Mouse (Mus musculus): ENCODE measurements around the gene Ralb.

Ralb gene

DNA sequence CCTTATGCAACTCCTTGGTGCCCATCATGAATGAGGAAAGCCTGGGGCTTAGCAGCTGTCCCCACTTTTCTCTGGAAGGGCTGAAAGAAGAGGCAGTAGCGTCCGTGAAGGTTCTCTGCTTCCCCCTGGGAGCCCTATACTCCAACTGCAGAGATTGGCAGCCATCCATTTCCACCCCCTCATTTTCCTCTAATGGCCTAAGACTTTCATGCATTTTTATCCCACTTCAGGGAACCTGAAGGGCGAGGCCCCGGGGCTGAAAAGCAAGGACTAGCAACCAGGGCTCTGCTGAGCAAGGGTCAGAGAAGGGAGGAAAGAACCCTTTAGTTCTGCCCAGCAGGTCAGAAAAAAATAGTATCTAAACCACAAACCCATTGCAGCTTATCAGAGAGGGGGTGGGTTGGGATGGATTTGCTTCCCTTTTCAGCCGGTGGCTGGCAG lies 20.4 kb upstream of the Ralb start:
- in situ Hi-C loops (cut with MboI, MseI): no loop called here

DNA sequence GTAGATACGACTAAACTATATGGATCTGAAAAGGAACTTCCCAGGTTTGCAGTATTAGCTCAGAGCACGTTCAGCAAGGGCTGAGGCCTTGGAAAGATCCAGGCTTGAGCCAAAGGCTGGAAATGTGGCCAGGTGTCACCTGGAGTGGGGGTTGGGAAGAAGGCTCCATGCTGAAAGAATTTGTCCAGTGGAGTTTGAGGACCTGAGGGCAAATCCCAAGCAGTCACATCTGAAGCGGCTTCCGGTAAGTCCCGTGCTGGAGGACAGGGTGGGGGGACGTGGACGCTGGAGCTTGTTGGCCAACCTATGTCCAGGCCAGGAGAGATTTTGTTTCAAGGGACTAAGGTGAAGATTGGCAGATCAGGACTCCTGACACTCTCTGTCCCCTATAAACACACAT lies 19.2 kb upstream of the Ralb start:
- in situ Hi-C loops (cut with MboI, MseI): loop anchor here (5.0 to 25.0 kb wide), 2 partner anchors 313 to 1212 kb away; partner anchors contain the start of genes Nifk, Ptpn4 and Tsn

DNA sequence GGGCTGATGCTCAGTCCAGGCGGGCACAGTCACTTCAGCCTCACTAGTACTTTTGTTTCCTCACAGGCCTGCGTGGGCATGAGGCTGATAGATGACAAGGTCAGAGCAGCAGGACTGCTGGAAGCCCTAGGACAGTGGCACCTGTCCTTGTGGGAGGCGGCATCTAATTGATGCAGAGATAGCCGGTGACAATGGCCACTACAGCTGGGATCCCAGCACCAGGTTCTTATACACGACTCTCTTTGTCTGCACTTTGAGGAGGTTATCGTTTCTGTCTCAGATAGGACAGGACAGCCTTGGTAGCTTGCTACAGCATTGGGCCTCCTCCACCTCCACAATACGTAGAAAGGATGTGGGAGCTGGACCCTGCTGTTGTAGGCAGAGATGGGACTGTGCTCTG lies 18.8 kb upstream of the Ralb start:
- in situ Hi-C loops (cut with MboI, MseI): loop anchor here (5.0 to 25.0 kb wide), 2 partner anchors 314 to 1211 kb away; partner anchors contain the start of genes Nifk, Ptpn4 and Tsn

DNA sequence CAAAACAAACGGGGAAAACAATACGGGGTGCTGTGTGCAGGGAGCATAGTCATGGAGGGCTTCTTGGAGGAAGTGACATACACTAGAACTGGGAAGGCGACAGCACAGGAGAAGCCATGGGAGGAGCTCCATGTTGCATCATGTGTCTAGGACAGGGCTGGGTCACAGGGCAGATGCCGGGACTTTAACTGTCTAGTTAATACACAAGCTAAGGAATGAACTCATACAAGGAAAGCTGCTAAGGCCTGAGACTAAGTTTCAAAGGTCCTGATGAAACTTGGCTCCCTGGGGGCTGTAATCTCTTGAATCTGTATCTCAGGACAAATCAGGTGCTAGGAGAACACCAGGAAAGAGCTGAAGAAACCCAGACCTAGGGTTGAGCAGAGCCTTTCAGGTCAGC lies 18.1 kb upstream of the Ralb start:
- in situ Hi-C loops (cut with MboI, MseI): loop anchor here (5.0 to 25.0 kb wide), 2 partner anchors 315 to 1210 kb away; partner anchors contain the start of genes Nifk, Ptpn4 and Tsn

- in situ Hi-C loops (cut with MboI, MseI): loop anchor here (5.0 to 25.0 kb wide), 2 partner anchors 316 to 1209 kb away; partner anchors contain the start of genes Nifk, Ptpn4 and Tsn
These were observed 17.1 kb upstream of the Ralb start for GRCm38 (mm10) chr1:119521681-119522080.

DNA sequence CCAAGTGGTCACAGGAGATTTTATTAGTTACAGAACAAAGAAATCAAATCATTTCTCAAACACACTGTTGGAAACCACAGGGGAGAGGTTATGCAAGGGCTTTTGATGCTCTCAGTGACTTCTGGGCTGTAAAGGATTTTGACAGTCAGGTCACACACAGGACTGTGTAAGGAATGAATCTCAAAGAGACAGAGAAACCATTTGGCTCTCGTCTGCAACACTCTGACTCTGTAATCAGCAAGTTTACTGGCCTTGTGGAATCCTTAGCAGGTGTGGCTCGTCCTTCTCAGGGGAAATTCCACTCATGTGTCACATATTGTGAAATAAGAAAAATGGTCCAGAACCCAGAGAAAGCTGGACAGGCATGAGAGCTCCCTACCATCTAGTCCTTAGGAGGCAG lies 16.4 kb upstream of the Ralb start:
- in situ Hi-C loops (cut with MboI, MseI): loop anchor here (5.0 to 25.0 kb wide), 2 partner anchors 316 to 1209 kb away; partner anchors contain the start of genes Nifk, Ptpn4 and Tsn

- in situ Hi-C loops (cut with MboI, MseI): loop anchor here (25.0 kb wide), 1 partner anchor 1207 kb away; the partner anchor contains the start of genes Nifk and Tsn
These were observed 14.7 kb upstream of the Ralb start for GRCm38 (mm10) chr1:119519286-119519685.

DNA sequence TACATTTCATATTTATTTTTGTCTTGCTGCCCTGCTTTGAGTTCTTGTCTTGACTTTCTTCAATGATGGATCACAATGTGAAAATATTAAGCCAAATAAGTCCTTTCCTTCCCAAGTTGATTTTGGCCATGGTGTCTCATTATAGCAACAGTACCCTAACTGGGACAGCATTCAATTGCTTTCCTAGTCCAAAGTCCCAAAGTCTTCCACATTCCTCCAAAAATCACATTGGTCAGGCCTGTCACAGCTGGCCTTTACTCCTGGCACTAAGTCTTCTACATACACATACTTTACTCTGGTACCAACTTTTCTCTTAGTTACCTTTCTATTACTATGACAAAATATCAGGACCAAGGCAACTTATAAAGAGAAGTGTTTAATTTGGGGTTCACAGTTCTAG lies 14.2 kb upstream of the Ralb start:
- in situ Hi-C loops (cut with MboI, MseI): loop anchor here (25.0 kb wide), 1 partner anchor 1206 kb away; the partner anchor contains the start of genes Nifk and Tsn

- in situ Hi-C loops (cut with MboI, MseI): loop anchor here (25.0 kb wide), 1 partner anchor 1206 kb away; the partner anchor contains the start of genes Nifk and Tsn
These were observed 13.5 kb upstream of the Ralb start for GRCm38 (mm10) chr1:119518060-119518459.

GRCm38 (mm10) chr1:119510857-119511256 lies 6.3 kb upstream of the Ralb start:
- in situ Hi-C loops (cut with MboI, MseI): loop anchor here (25.0 kb wide), 1 partner anchor 1199 kb away; the partner anchor contains the start of genes Nifk and Tsn

GRCm38 (mm10) chr1:119510409-119510808 lies 5.8 kb upstream of the Ralb start:
- in situ Hi-C loops (cut with MboI, MseI): loop anchor here (25.0 kb wide), 1 partner anchor 1198 kb away; the partner anchor contains the start of genes Nifk and Tsn

- in situ Hi-C loops (cut with MboI, MseI): loop anchor here (10.0 to 25.0 kb wide), 2 partner anchors 1045 to 1197 kb away; partner anchors contain the start of genes Nifk and Tsn
These were observed 4.9 kb upstream of the Ralb start for GRCm38 (mm10) chr1:119509474-119509873.

- in situ Hi-C loops (cut with MboI, MseI): loop anchor here (10.0 to 25.0 kb wide), 2 partner anchors 1044 to 1196 kb away; partner anchors contain the start of genes Nifk and Tsn
These were observed 4.0 kb upstream of the Ralb start for GRCm38 (mm10) chr1:119508548-119508947.

GRCm38 (mm10) chr1:119505951-119506350 lies 1.4 kb upstream of the Ralb start:
- in situ Hi-C loops (cut with MboI, MseI): loop anchor here (10.0 to 25.0 kb wide), 2 partner anchors 1041 to 1194 kb away; partner anchors contain the start of genes Nifk and Tsn

GRCm38 (mm10) chr1:119503808-119504207 lies 786 bp downstream of the Ralb start:
- in situ Hi-C loops (cut with MboI, MseI): loop anchor here (10.0 to 25.0 kb wide), 2 partner anchors 1039 to 1192 kb away; partner anchors contain the start of genes Nifk and Tsn

- in situ Hi-C loops (cut with MboI, MseI): loop anchor here (10.0 to 25.0 kb wide), 2 partner anchors 1038 to 1191 kb away; partner anchors contain the start of genes Nifk and Tsn
These were observed 1.4 kb downstream of the Ralb start for GRCm38 (mm10) chr1:119503181-119503580.

GRCm38 (mm10) chr1:119502729-119503128 lies 1.9 kb downstream of the Ralb start:
- in situ Hi-C loops (cut with MboI, MseI): loop anchor here (10.0 to 25.0 kb wide), 2 partner anchors 1038 to 1190 kb away; partner anchors contain the start of genes Nifk and Tsn

- in situ Hi-C loops (cut with MboI, MseI): loop anchor here (10.0 to 25.0 kb wide), 2 partner anchors 1037 to 1190 kb away; partner anchors contain the start of genes Nifk and Tsn
These were observed 2.7 kb downstream of the Ralb start for GRCm38 (mm10) chr1:119501881-119502280.

DNA sequence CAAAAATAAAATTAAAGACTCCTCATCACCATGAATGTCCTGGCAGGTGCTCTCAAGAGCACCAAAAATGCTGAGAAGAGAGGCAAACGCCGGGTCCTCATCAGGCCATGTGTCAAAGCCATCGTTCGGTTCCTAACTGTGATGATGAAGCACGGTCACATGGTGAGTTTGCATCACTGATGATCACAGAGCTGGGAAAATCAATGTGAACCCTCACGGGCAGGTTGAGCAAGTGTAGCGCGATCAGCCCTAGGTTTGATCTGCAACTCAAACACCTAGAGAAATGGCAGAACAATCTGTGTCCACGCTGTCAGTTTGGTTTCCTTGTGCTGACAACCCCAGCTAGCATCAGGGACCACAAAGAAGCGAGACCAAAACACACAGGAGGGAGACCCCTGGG lies 5.1 kb downstream of the Ralb start:
- in situ Hi-C loops (cut with MboI, MseI): no loop called here

DNA sequence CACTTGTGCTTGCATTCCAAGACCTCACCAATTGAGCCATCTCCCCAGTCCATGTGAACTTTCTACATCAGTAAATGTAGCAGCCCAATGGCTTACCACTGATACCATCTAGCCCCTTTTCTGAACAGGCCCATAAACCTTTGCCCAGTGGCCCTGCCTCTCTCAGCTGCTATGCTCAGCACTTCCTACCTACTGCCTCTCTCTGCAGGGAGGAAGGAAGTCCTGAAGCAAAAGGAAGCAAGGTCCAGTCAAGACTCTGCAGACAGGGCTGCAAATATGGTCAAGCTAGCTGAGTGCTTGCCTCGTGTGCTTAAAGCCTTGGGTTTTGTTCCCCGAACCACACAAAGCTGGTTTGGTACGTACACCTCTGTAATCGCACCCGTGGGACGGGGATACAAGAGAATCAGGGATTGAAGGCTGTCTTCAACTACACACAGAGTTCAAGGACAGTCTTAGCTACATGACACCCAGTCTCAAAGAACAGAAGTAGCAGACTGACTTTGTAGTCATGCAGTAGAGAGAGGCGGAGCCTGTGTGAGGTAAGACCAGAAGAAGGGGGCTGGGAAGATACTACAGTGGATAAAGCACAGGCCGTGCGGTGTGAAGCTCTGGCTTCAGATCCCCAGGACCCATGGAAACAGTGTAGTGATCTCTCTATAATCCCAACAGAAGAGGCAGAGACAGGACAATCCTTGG lies 5.9 kb downstream of the Ralb start:
- in situ Hi-C loops (cut with MboI, MseI): no loop called here

GRCm38 (mm10) chr1:119497346-119498004 lies 7.1 kb downstream of the Ralb start:
- in situ Hi-C loops (cut with MboI, MseI): no loop called here
